Comparison of ENCODE assay signal across 28 mouse cellular contexts in genomic region chr11:76936578-76936977, GRCm38 (mm10). TPM values are rescaled to one million over a fixed set of nuclear protein-coding genes. Genes with fewer than 3 reads are reported as not detected.
DNase-seq lines count a peak whose midpoint lies in the region; ATAC-seq and TF ChIP-seq lines count a peak whose summit lies in the region.
"Had no signal": no experiment of that assay in that cellular context is flagged by ENCODE, and none has a peak within 500 bp of the region (broad histone marks: within the 10 kb centered on the region; RNA-seq: fewer than 3 reads in every experiment).

No protein-coding gene starts in this region.

- no peak overlapping the region for H3K27ac ChIP-seq in heart, postnatal 0 days (ENCODE audit: low read depth)
- no peak overlapping the region for H3K27ac ChIP-seq in left cerebral cortex, adult 2 months
- no peak overlapping the region for H3K27ac ChIP-seq in cerebellum, adult 2 months (ENCODE audit: insufficient read depth, low read length)
- H3K27ac ChIP-seq: embryonic facial prominence, embryonic 13.5 days; hindbrain, embryonic 12.5 days; limb, embryonic 10.5 days; macrophage had no signal

- H3K4me2 ChIP-seq in heart, postnatal 0 days (ENCODE audit: low read depth, low read length) = no peak overlapping the region
- H3K4me2 ChIP-seq: embryonic facial prominence, embryonic 13.5 days; heart, embryonic 11.5 days; hindbrain, embryonic 12.5 days had no signal

- peak; percentile 14; the same call in 1 of the 2 replicates for TF ChIP-seq CTCF in heart, postnatal 0 days (IDR thresholded peaks at IDR 0.05; ENCODE audit: low read depth)
- peak; percentile 38 for TF ChIP-seq CTCF in left cerebral cortex, adult 2 months (IDR thresholded peaks at IDR 0.05)
- TF ChIP-seq CTCF in cerebellum, adult 2 months (IDR thresholded peaks at IDR 0.05; ENCODE audit: borderline replicate concordance, insufficient read depth, low read depth, low read length) = no peak

- no peak overlapping the region for H3K9ac ChIP-seq in heart, postnatal 0 days (replicated peaks; ENCODE audit: low read depth, low read length)
- H3K9ac ChIP-seq: embryonic facial prominence, embryonic 13.5 days; hindbrain, embryonic 12.5 days had no signal

- intact Hi-C loops in left cerebral cortex, adult 2 months (cut with DNase I) = no loop called here
- intact Hi-C loops in left cerebral cortex, postnatal 4 days (cut with DNase I) = no loop called here

- H3K36me3 ChIP-seq in heart, postnatal 0 days (replicated peaks; ENCODE audit: control insufficient read depth, insufficient read depth, low read length) = no peaks in the 10 kb centered on the region
- H3K36me3 ChIP-seq: embryonic facial prominence, embryonic 13.5 days; hindbrain, embryonic 12.5 days; limb, embryonic 10.5 days had no signal

- no peaks in the 10 kb centered on the region for H3K27me3 ChIP-seq in heart, postnatal 0 days (ENCODE audit: control insufficient read depth, insufficient read depth, low read length)
- no peaks in the 10 kb centered on the region for H3K27me3 ChIP-seq in cerebellum, adult 2 months (ENCODE audit: control insufficient read depth, insufficient read depth, low read length)
- H3K27me3 ChIP-seq: embryonic facial prominence, embryonic 13.5 days; hindbrain, embryonic 12.5 days had no signal

- 60% methylated on average over 5 of the region's 5 CpGs for WGBS in heart, postnatal 0 days
- WGBS in cerebellum, adult 2 months = 73% methylated on average over 5 of the region's 5 CpGs

- H3K9me3 ChIP-seq in heart, postnatal 0 days (replicated peaks; ENCODE audit: control insufficient read depth, low read length) = no peaks in the 10 kb centered on the region
- H3K9me3 ChIP-seq: embryonic facial prominence, embryonic 13.5 days; hindbrain, embryonic 12.5 days; limb, embryonic 10.5 days had no signal

- H3K4me3 ChIP-seq in heart, postnatal 0 days (ENCODE audit: low read depth, low read length) = no peak overlapping the region
- H3K4me3 ChIP-seq in left cerebral cortex, adult 2 months = no peak overlapping the region
- no peak overlapping the region for H3K4me3 ChIP-seq in cerebellum, adult 2 months (replicated peaks; ENCODE audit: insufficient read depth, low read depth, low read length)
- H3K4me3 ChIP-seq: embryonic facial prominence, embryonic 13.5 days; hindbrain, embryonic 12.5 days; limb, embryonic 10.5 days had no signal

- H3K4me1 ChIP-seq in heart, postnatal 0 days (ENCODE audit: control insufficient read depth, insufficient read depth) = no peaks in the 10 kb centered on the region
- H3K4me1 ChIP-seq in cerebellum, adult 2 months (ENCODE audit: control insufficient read depth, insufficient read depth, low read length) = no peaks in the 10 kb centered on the region
- H3K4me1 ChIP-seq: embryonic facial prominence, embryonic 13.5 days; hindbrain, embryonic 12.5 days; limb, embryonic 10.5 days had no signal

- ATAC-seq in heart, postnatal 0 days (ENCODE audit: insufficient read depth, low read depth) = no peak
- ATAC-seq: forebrain, embryonic 14.5 days; midbrain, embryonic 16.5 days had no signal

- DNase-seq in heart, postnatal 0 days (ENCODE audit: low spot score) = no peak
- no peak for DNase-seq in heart, adult 18-20 months
- DNase-seq in left cerebral cortex, adult 2 months (ENCODE audit: extremely low spot score in 1 of 2, low spot score in 2 of 2) = no peak
- no peak for DNase-seq in left cerebral cortex, postnatal 4 days
- DNase-seq in 3T3-L1 (ENCODE audit: low read depth, low spot score) (peak; percentile 49), NIH3T3 (ENCODE audit: low read depth) (peak; percentile 78)
- DNase-seq in cerebellum, adult 2 months = no peak
- no peak for DNase-seq in spleen, postnatal 4 days (ENCODE audit: low spot score in 2 of 2)
- DNase-seq: adrenal gland, postnatal 36 days; cerebellum, adult 11 months; cerebellum, postnatal 10 days; heart, postnatal 10 days; kidney, adult 2 months; kidney, postnatal 14 days; layer of hippocampus, adult 9-11 months; liver had no signal

- no peak for TF ChIP-seq POLR2A in cerebellum, adult 2 months (IDR thresholded peaks at IDR 0.05; ENCODE audit: borderline replicate concordance, insufficient read depth, low read length)

- TF ChIP-seq EP300 in heart, postnatal 0 days (IDR thresholded peaks at IDR 0.05; ENCODE audit: low read depth) = no peak

RNA-seq across cellular contexts. Expression of gene Blmh, which starts 12.0 kb away (rescaled TPM):
- 40.2 and 92.9 TPM in 2 replicates for total RNA-seq in heart, postnatal 0 days (2014; rRNA removed; ENCODE audit: low replicate concordance)
- 63.1 and 63.7 TPM in 2 replicates for polyA plus RNA-seq in heart, postnatal 0 days (2015; fragmentation: Nextera tagmentation; extraction: Ambion mirVana)
- total RNA-seq in heart, adult 18-20 months (2021) = 10 to 100 TPM; 26.3 to 30.1 TPM
- total RNA-seq in left cerebral cortex, adult 2 months (2021) = 10 to 100 TPM; 52.4 to 58.8 TPM
- 10 to 100 TPM; 80.8 to 89.7 TPM for total RNA-seq in left cerebral cortex, postnatal 4 days (2021)
- 42.0 and 45.9 TPM in 2 replicates for polyA plus RNA-seq in cerebellum, adult 2 months (2012; rRNA removed)

RNA-seq across cellular contexts. Expression of gene Tmigd1, which starts 34.6 kb away (rescaled TPM):
- not detected in 2 replicates for total RNA-seq in heart, postnatal 0 days (2014; rRNA removed; ENCODE audit: low replicate concordance)
- 0.41 and 0.56 TPM in 2 replicates for polyA plus RNA-seq in heart, postnatal 0 days (2015; fragmentation: Nextera tagmentation; extraction: Ambion mirVana)
- under 1 TPM in 1 of 2 experiments, not detected in 1; 0.28 TPM for total RNA-seq in heart, adult 18-20 months (2021)
- total RNA-seq in left cerebral cortex, adult 2 months (2021) = not detected
- not detected for total RNA-seq in left cerebral cortex, postnatal 4 days (2021)
- polyA plus RNA-seq in cerebellum, adult 2 months (2012; rRNA removed) = 0.33 TPM in 1 of 2 replicates, not detected in the other
- total RNA-seq: gastrocnemius, adult 8-10 months; left cerebral cortex, adult 8-10 months had no signal
- polyA plus RNA-seq: C2C12; embryonic facial prominence, embryonic 13.5 days; forebrain, embryonic 14.5 days; heart, embryonic 11.5 days; liver, embryonic 16.5 days; macrophage; midbrain, embryonic 16.5 days; neural tube, embryonic 14.5 days had no signal

Comparison
In these comparisons a context has a peak if more than half of its experiments do, and no peak if none do; other contexts are left out.
1. DNase-seq: peak in 3T3-L1 (single experiment) and NIH3T3 (single experiment); none in heart, postnatal 0 days (single experiment), heart, adult 18-20 months (0 of 2), left cerebral cortex, adult 2 months (0 of 2), left cerebral cortex, postnatal 4 days (single experiment), cerebellum, adult 2 months (0 of 2) and spleen, postnatal 4 days (0 of 2).